Mouse (Mus musculus) c-Kit-positive CD71-positive TER-119-positive erythroid progenitor cells, embryonic 14.5 days (primary cell): ENCODE measurements around the gene 9430097D07Rik.
A peak's percentile ranks its signal among the peaks of the same experiment; 100 is the strongest.

ENCODE experiments used
- DNase-seq: peaks from one replicate; pipeline ENCODE4 v3.0.0-alpha.2; 2013; ENCODE audit warnings: low spot score

9430097D07Rik gene

GRCm38 (mm10) chr2:32575586-32576160 is at the start of gene 9430097D07Rik:
Gene 9430097D07Rik, minus strand, starts transcription at chr2:32575684.
- DNase-seq, result no peak

- no peak for DNase-seq
Observed at GRCm38 (mm10) chr2:32624111-32624748, 48.7 kb upstream of the 9430097D07Rik start.

GRCm38 (mm10) chr2:32621517-32621859 is 46.0 kb upstream of the 9430097D07Rik start, which contains the start of gene Ak1:
Gene Ak1, plus strand, starts transcription at chr2:32621758.
- DNase-seq, result no peak

- no peak for DNase-seq
Observed at GRCm38 (mm10) chr2:32620682-32621516, 45.4 kb upstream of the 9430097D07Rik start.

GRCm38 (mm10) chr2:32618051-32618450 is 42.6 kb upstream of the 9430097D07Rik start:
- no peak for DNase-seq

GRCm38 (mm10) chr2:32617601-32618000 is 42.1 kb upstream of the 9430097D07Rik start:
- DNase-seq, result no peak

GRCm38 (mm10) chr2:32617109-32617508 is 41.6 kb upstream of the 9430097D07Rik start:
- DNase-seq, result no peak

- DNase-seq, result no peak
Observed at GRCm38 (mm10) chr2:32612274-32612673, 36.8 kb upstream of the 9430097D07Rik start.

- DNase-seq, result peak; percentile 47
Observed at GRCm38 (mm10) chr2:32610610-32611229, 35.2 kb upstream of the 9430097D07Rik start.

- DNase-seq, result no peak
Observed at GRCm38 (mm10) chr2:32608778-32609435, 33.4 kb upstream of the 9430097D07Rik start.

- peak; percentile 77 for DNase-seq
Observed at GRCm38 (mm10) chr2:32608141-32608777, 32.8 kb upstream of the 9430097D07Rik start.

GRCm38 (mm10) chr2:32607262-32607947 is 31.9 kb upstream of the 9430097D07Rik start:
- peak; percentile 56 for DNase-seq

- DNase-seq, result peak; percentile 82
Observed at GRCm38 (mm10) chr2:32606161-32607142, 31.0 kb upstream of the 9430097D07Rik start.

GRCm38 (mm10) chr2:32604631-32605030 is 29.1 kb upstream of the 9430097D07Rik start:
- no peak for DNase-seq

- peak; percentile 75 for DNase-seq
Observed at GRCm38 (mm10) chr2:32602600-32603054, 27.1 kb upstream of the 9430097D07Rik start.

GRCm38 (mm10) chr2:32601417-32602065 is 26.1 kb upstream of the 9430097D07Rik start:
- DNase-seq, result peak; percentile 62

GRCm38 (mm10) chr2:32599409-32599808 is 23.9 kb upstream of the 9430097D07Rik start, which contains the start of gene St6galnac6:
Gene St6galnac6, plus strand, starts transcription at chr2:32599709.
- no peak for DNase-seq

GRCm38 (mm10) chr2:32598506-32598905 is 23.0 kb upstream of the 9430097D07Rik start:
- no peak for DNase-seq

- no peak for DNase-seq
Observed at GRCm38 (mm10) chr2:32597699-32598098, 22.2 kb upstream of the 9430097D07Rik start.
